Comparison of ENCODE assay signal across 25 mouse cellular contexts in genomic region chr19:32789535-32789934, GRCm38 (mm10). TPM values are rescaled to one million over a fixed set of nuclear protein-coding genes. Genes with fewer than 3 reads are reported as not detected.
A peak's percentile ranks its signal among the peaks of the same experiment; 100 is the strongest.
DNase-seq lines count a peak whose midpoint lies in the region; ATAC-seq and TF ChIP-seq lines count a peak whose summit lies in the region.
"Had no signal": no experiment of that assay in that cellular context is flagged by ENCODE, and none has a peak within 500 bp of the region (broad histone marks: within the 10 kb centered on the region; RNA-seq: fewer than 3 reads in every experiment).

No protein-coding gene starts in this region.

- peak; percentile 83 for DNase-seq in midbrain, embryonic 11.5 days (ENCODE audit: low spot score, missing footprints)
- DNase-seq in left cerebral cortex, adult 9 months (ENCODE audit: low spot score in 2 of 2): no peak
- DNase-seq: adrenal gland, adult 2 months; cerebellum, adult 2 months; gastrocnemius, postnatal 25 days; heart, adult 2 months; heart, postnatal 4 days; kidney, postnatal 4 days; left cerebral cortex, postnatal 4 days; lung, postnatal 36 days; retina, postnatal 1 day; right cerebral cortex, postnatal 25 days; spleen, adult 18-20 months had no signal

- TF ChIP-seq POLR2A in embryonic fibroblast, embryonic 13.5 days (IDR thresholded peaks at IDR 0.05; ENCODE audit: low read depth, low read length): no peak

- no peak overlapping the region for H3K4me3 ChIP-seq in hindbrain, embryonic 15.5 days
- H3K4me3 ChIP-seq in hindbrain, embryonic 16.5 days (ENCODE audit: low read length): no peak overlapping the region
- H3K4me3 ChIP-seq in midbrain, embryonic 11.5 days (ENCODE audit: low read depth, low read length): no peak overlapping the region
- no peak overlapping the region for H3K4me3 ChIP-seq in midbrain, embryonic 16.5 days (ENCODE audit: low read depth, low read length)
- H3K4me3 ChIP-seq in embryonic fibroblast, embryonic 13.5 days (ENCODE audit: insufficient read depth, low read length): no peak overlapping the region
- H3K4me3 ChIP-seq in heart, embryonic 11.5 days (ENCODE audit: low read depth, low read length): no peak overlapping the region
- H3K4me3 ChIP-seq: forebrain, embryonic 15.5 days; heart, adult 2 months; left cerebral cortex, adult 2 months; lung, embryonic 15.5 days; midbrain, embryonic 13.5 days; neural tube, embryonic 12.5 days had no signal

- no peaks in the 10 kb centered on the region for H3K27me3 ChIP-seq in hindbrain, embryonic 15.5 days
- H3K27me3 ChIP-seq in hindbrain, embryonic 16.5 days (replicated peaks; ENCODE audit: control insufficient read depth, insufficient read depth, low read length): no peaks in the 10 kb centered on the region
- no peaks in the 10 kb centered on the region for H3K27me3 ChIP-seq in midbrain, embryonic 11.5 days (ENCODE audit: control insufficient read depth, insufficient read depth, low read length)
- no peaks in the 10 kb centered on the region for H3K27me3 ChIP-seq in midbrain, embryonic 16.5 days (ENCODE audit: control insufficient read depth, insufficient read depth, low read depth, low read length)
- H3K27me3 ChIP-seq in heart, embryonic 11.5 days (ENCODE audit: control insufficient read depth, insufficient read depth, low read length): no peaks in the 10 kb centered on the region
- H3K27me3 ChIP-seq: forebrain, embryonic 15.5 days; lung, embryonic 15.5 days; midbrain, embryonic 13.5 days; neural tube, embryonic 12.5 days had no signal

- H3K9me3 ChIP-seq in hindbrain, embryonic 15.5 days: no peaks in the 10 kb centered on the region
- no peaks in the 10 kb centered on the region for H3K9me3 ChIP-seq in hindbrain, embryonic 16.5 days (ENCODE audit: control insufficient read depth, low read length)
- no peaks in the 10 kb centered on the region for H3K9me3 ChIP-seq in midbrain, embryonic 11.5 days (ENCODE audit: control insufficient read depth, low read length)
- H3K9me3 ChIP-seq in midbrain, embryonic 16.5 days (replicated peaks; ENCODE audit: control insufficient read depth, low read length, poor library complexity, severe bottlenecking): no peaks in the 10 kb centered on the region
- H3K9me3 ChIP-seq in heart, embryonic 11.5 days (replicated peaks; ENCODE audit: control insufficient read depth, low read length): no peaks in the 10 kb centered on the region
- H3K9me3 ChIP-seq: forebrain, embryonic 15.5 days; G1E; lung, embryonic 15.5 days; midbrain, embryonic 13.5 days; neural tube, embryonic 12.5 days had no signal

- no peak for TF ChIP-seq CTCF in embryonic fibroblast, embryonic 13.5 days (IDR thresholded peaks at IDR 0.05; ENCODE audit: borderline replicate concordance, insufficient read depth, low read length)

- no peak overlapping the region for H3K4me2 ChIP-seq in hindbrain, embryonic 15.5 days
- no peak overlapping the region for H3K4me2 ChIP-seq in hindbrain, embryonic 16.5 days (ENCODE audit: low read length)
- no peak overlapping the region for H3K4me2 ChIP-seq in midbrain, embryonic 11.5 days
- H3K4me2 ChIP-seq in midbrain, embryonic 16.5 days (ENCODE audit: low read length): no peak overlapping the region
- no peak overlapping the region for H3K4me2 ChIP-seq in heart, embryonic 11.5 days
- H3K4me2 ChIP-seq: forebrain, embryonic 15.5 days; lung, embryonic 15.5 days; midbrain, embryonic 13.5 days; neural tube, embryonic 12.5 days had no signal

- H3K9ac ChIP-seq in hindbrain, embryonic 15.5 days: no peak overlapping the region
- H3K9ac ChIP-seq in hindbrain, embryonic 16.5 days (ENCODE audit: low read depth, low read length): no peak overlapping the region
- no peak overlapping the region for H3K9ac ChIP-seq in midbrain, embryonic 11.5 days (ENCODE audit: low read length)
- no peak overlapping the region for H3K9ac ChIP-seq in midbrain, embryonic 16.5 days (ENCODE audit: low read depth, low read length)
- no peak overlapping the region for H3K9ac ChIP-seq in heart, embryonic 11.5 days (ENCODE audit: low read depth, low read length)
- H3K9ac ChIP-seq: forebrain, embryonic 15.5 days; lung, embryonic 15.5 days; midbrain, embryonic 13.5 days; neural tube, embryonic 12.5 days had no signal

- ATAC-seq in hindbrain, embryonic 15.5 days (ENCODE audit: low FRiP score, low read depth): no peak
- no peak for ATAC-seq in hindbrain, embryonic 16.5 days
- no peak for ATAC-seq in midbrain, embryonic 11.5 days (ENCODE audit: low FRiP score)
- no peak for ATAC-seq in midbrain, embryonic 16.5 days
- ATAC-seq in heart, embryonic 11.5 days (replicated peaks; ENCODE audit: insufficient number of reproducible peaks, low FRiP score, low TSS enrichment): no peak
- ATAC-seq: forebrain, embryonic 15.5 days; intestine, postnatal 0 days; midbrain, embryonic 13.5 days had no signal

- 33% methylated on average over 3 of the region's 3 CpGs for WGBS in hindbrain, embryonic 15.5 days
- 36% methylated on average over 3 of the region's 3 CpGs for WGBS in hindbrain, embryonic 16.5 days
- WGBS in midbrain, embryonic 11.5 days: 47% methylated on average over 3 of the region's 3 CpGs
- WGBS in midbrain, embryonic 16.5 days: 24% methylated on average over 3 of the region's 3 CpGs
- WGBS in heart, embryonic 11.5 days (ENCODE audit: insufficient replicate concordance): 73% methylated on average over 3 of the region's 3 CpGs

- no peaks in the 10 kb centered on the region for H3K36me3 ChIP-seq in hindbrain, embryonic 15.5 days
- no peaks in the 10 kb centered on the region; the same call in 1 of the 2 replicates for H3K36me3 ChIP-seq in hindbrain, embryonic 16.5 days (ENCODE audit: control insufficient read depth, insufficient read depth, low read length)
- H3K36me3 ChIP-seq in midbrain, embryonic 11.5 days (ENCODE audit: control insufficient read depth, insufficient read depth, low read length): no peaks in the 10 kb centered on the region
- no peaks in the 10 kb centered on the region for H3K36me3 ChIP-seq in midbrain, embryonic 16.5 days (ENCODE audit: control insufficient read depth, insufficient read depth, low read length)
- no peaks in the 10 kb centered on the region for H3K36me3 ChIP-seq in heart, embryonic 11.5 days (ENCODE audit: control insufficient read depth, insufficient read depth, low read length)
- H3K36me3 ChIP-seq: forebrain, embryonic 15.5 days; lung, embryonic 15.5 days; neural tube, embryonic 12.5 days had no signal

- peaks cover 25% of the 10 kb centered on the region for H3K4me1 ChIP-seq in hindbrain, embryonic 15.5 days (replicated peaks)
- peaks cover 13% of the 10 kb centered on the region for H3K4me1 ChIP-seq in hindbrain, embryonic 16.5 days (ENCODE audit: control insufficient read depth, insufficient read depth, low read depth, low read length)
- peaks cover 19% of the 10 kb centered on the region for H3K4me1 ChIP-seq in midbrain, embryonic 11.5 days (ENCODE audit: control insufficient read depth, insufficient read depth, low read length)
- peaks cover 37% of the 10 kb centered on the region for H3K4me1 ChIP-seq in midbrain, embryonic 16.5 days (ENCODE audit: control insufficient read depth, insufficient read depth, low read length)
- H3K4me1 ChIP-seq in embryonic fibroblast, embryonic 13.5 days (ENCODE audit: control insufficient read depth, insufficient read depth, low read length): peaks cover 18% of the 10 kb centered on the region
- peaks cover 24% of the 10 kb centered on the region for H3K4me1 ChIP-seq in heart, embryonic 11.5 days (ENCODE audit: control insufficient read depth, insufficient read depth, low read length)

- H3K27ac ChIP-seq in hindbrain, embryonic 15.5 days (replicated peaks): peak overlapping the region; percentile 20; the same call in 1 of the 2 replicates
- no peak overlapping the region for H3K27ac ChIP-seq in hindbrain, embryonic 16.5 days (ENCODE audit: low read depth, low read length)
- H3K27ac ChIP-seq in midbrain, embryonic 11.5 days (ENCODE audit: low read depth, low read length): no peak overlapping the region
- H3K27ac ChIP-seq in midbrain, embryonic 16.5 days (ENCODE audit: low read length): no peak overlapping the region
- peak overlapping the region; percentile 60; the same call in 1 of the 2 replicates for H3K27ac ChIP-seq in embryonic fibroblast, embryonic 13.5 days (ENCODE audit: insufficient read depth, low read length)
- no peak overlapping the region for H3K27ac ChIP-seq in heart, embryonic 11.5 days (ENCODE audit: low read depth, low read length)
- H3K27ac ChIP-seq: forebrain, embryonic 15.5 days; heart, adult 2 months; left cerebral cortex, adult 2 months; lung, embryonic 15.5 days; midbrain, embryonic 13.5 days; neural tube, embryonic 12.5 days had no signal

RNA-seq across cellular contexts. Expression of gene Pten, which starts 32.2 kb away (rescaled TPM):
- polyA plus RNA-seq in hindbrain, embryonic 15.5 days (2015; fragmentation: Nextera tagmentation; extraction: Ambion mirVana): 10.6 and 13.5 TPM in 2 replicates
- polyA plus RNA-seq in hindbrain, embryonic 16.5 days (2015; fragmentation: Nextera tagmentation; extraction: Ambion mirVana): 10.7 and 10.8 TPM in 2 replicates
- polyA plus RNA-seq in midbrain, embryonic 11.5 days (2014; fragmentation: Nextera tagmentation; extraction: Ambion mirVana): 9.1 and 9.4 TPM in 2 replicates
- polyA plus RNA-seq in midbrain, embryonic 16.5 days (2015; fragmentation: Nextera tagmentation; extraction: Ambion mirVana): 12.0 TPM in 2 replicates
- polyA plus RNA-seq in embryonic fibroblast, embryonic 13.5 days (2011; ENCODE audit: insufficient read length, low read depth, missing spikeins): 104 and 134 TPM in 2 replicates
- 5.1 and 9.6 TPM in 2 replicates for polyA plus RNA-seq in heart, embryonic 11.5 days (2014; fragmentation: Nextera tagmentation; extraction: Ambion mirVana)

RNA-seq across cellular contexts. Expression of gene Atad1, which starts 49.9 kb away (rescaled TPM):
- polyA plus RNA-seq in hindbrain, embryonic 15.5 days (2015; fragmentation: Nextera tagmentation; extraction: Ambion mirVana): 109 and 112 TPM in 2 replicates
- polyA plus RNA-seq in hindbrain, embryonic 16.5 days (2015; fragmentation: Nextera tagmentation; extraction: Ambion mirVana): 114 and 123 TPM in 2 replicates
- polyA plus RNA-seq in midbrain, embryonic 11.5 days (2014; fragmentation: Nextera tagmentation; extraction: Ambion mirVana): 110 and 114 TPM in 2 replicates
- polyA plus RNA-seq in midbrain, embryonic 16.5 days (2015; fragmentation: Nextera tagmentation; extraction: Ambion mirVana): 116 and 120 TPM in 2 replicates
- polyA plus RNA-seq in embryonic fibroblast, embryonic 13.5 days (2011; ENCODE audit: insufficient read length, low read depth, missing spikeins): 87.2 and 97.8 TPM in 2 replicates
- polyA plus RNA-seq in heart, embryonic 11.5 days (2014; fragmentation: Nextera tagmentation; extraction: Ambion mirVana): 60.1 and 65.8 TPM in 2 replicates

Comparison
In these comparisons a context has a peak if more than half of its experiments do, and no peak if none do; other contexts are left out.
1. H3K27ac ChIP-seq: peak in hindbrain, embryonic 15.5 days (single experiment) and embryonic fibroblast, embryonic 13.5 days (single experiment); none in hindbrain, embryonic 16.5 days (single experiment), midbrain, embryonic 11.5 days (single experiment), midbrain, embryonic 16.5 days (single experiment) and heart, embryonic 11.5 days (single experiment).